Mouse (Mus musculus) brain, embryonic 14.5 days (tissue): ENCODE measurements around the gene Wnk1. TPM values are rescaled to one million over a fixed set of nuclear protein-coding genes. Genes with fewer than 3 reads are reported as not detected.

ENCODE experiments used
- DNase-seq: peaks from one replicate; pipeline ENCODE4 v3.0.0-alpha.2; 2011; ENCODE audit warnings: low read depth
- CTCF ChIP-seq: fragments of 200-500 bp; IDR thresholded peaks from 2 replicates; pipeline ENCODE4 v1.5.1; 2012; ENCODE audit warnings: inconsistent platforms, mild to moderate bottlenecking, moderate library complexity, borderline replicate concordance; ENCODE audit not compliant: insufficient read depth, insufficient read length; ENCODE audit errors: extremely low read depth
- POLR2A ChIP-seq: fragments of 200-500 bp; IDR thresholded peaks from 2 replicates; pipeline ENCODE4 v1.6.1; 2012; ENCODE audit warnings: mild to moderate bottlenecking, inconsistent platforms, borderline replicate concordance; ENCODE audit not compliant: poor library complexity, insufficient read depth, insufficient read length, severe bottlenecking; ENCODE audit errors: extremely low read depth
- polyA plus RNA-seq: library from polyadenylated mRNA; depleted of rRNA; stranded (reverse); fragments of >200 nt; gene quantifications from 2 replicates; pipeline ENCODE4 v1.2.3, GENCODE M21; 2012; rRNA removed

Gene Wnk1
- polyA plus RNA-seq, 1 experiment: 135 TPM

DNA sequence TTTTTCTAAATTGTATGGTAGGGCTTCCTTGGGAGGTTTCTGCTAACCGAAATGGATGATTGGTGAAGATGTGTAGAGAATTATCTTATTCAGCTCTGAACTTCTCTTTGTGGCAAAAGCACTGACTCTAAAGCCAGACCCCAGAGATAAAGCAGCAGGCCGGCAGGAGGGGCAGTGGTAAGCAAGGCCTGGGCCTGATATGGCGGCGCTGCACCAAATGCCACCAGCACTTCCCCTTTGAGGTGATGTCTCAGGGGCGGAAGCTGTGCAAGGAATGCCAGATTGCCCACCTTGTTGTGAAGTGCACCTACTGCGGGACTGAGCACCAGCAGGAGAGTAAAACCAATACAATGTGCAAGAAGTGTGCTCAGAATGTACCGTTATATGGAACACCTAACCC, 145.8 kb downstream of the Wnk1 start:
- TF ChIP-seq CTCF (no peak), POLR2A (no peak)

DNA sequence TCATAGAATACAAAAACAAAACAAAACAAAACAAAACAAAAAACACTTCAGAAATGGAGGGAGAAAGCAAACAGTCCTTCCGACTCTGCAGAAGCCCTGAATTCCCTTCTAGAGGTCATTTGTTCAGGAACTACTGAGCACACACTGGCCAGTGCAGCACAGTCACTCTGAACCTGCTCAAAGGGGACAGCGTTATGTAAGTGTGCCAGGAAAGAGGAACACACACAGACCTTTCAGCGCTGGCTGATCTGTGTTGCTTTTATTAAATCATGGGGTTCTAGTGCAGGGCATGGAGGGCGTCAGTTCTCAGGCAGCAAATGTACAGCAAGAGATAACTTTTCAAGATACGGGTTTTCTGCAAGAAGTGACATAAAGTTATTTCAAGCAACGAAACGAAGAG, 155.3 kb downstream of the Wnk1 start:
- TF ChIP-seq POLR2A: no peak
- TF ChIP-seq CTCF: no peak
- DNase-seq: no peak

More for the DNA sequence above, 145.8 kb downstream of the Wnk1 start:
- DNase-seq: no peak

Other genes with a start within 250 kb of the Wnk1 start
- gene Erc1, start 190.5 kb downstream of the Wnk1 start, polyA plus RNA-seq: 35.8 and 59.9 TPM in 2 replicates
- gene Rad52, start 136.0 kb downstream of the Wnk1 start, polyA plus RNA-seq: 47.4 and 65.0 TPM in 2 replicates
- not detected in 2 replicates for gene Ninj2, start 54.7 kb upstream of the Wnk1 start, polyA plus RNA-seq